Mouse (Mus musculus) heart, embryonic 13.5 days (tissue): ENCODE results near the gene Gm9844. TPM values are rescaled to one million over a fixed set of nuclear protein-coding genes. Genes with fewer than 3 reads are reported as not detected.
A peak's percentile ranks its signal among the peaks of the same experiment; 100 is the strongest.
"Not testable (repeated sequence)": the region's sequence is repeated elsewhere in the genome, so short reads cannot be mapped to it uniquely, and the experiment has no call there.

Source experiments
- ATAC-seq: fragments of 200-750 bp; cut with Nextera tagmentation; 2 replicates; pipeline ENCODE4 v1.8.0; 2017; ENCODE audit warnings: moderate TSS enrichment; ENCODE audit not compliant: insufficient number of reproducible peaks, low FRiP score, low TSS enrichment; ENCODE audit errors: extremely low read depth
- H3K27ac ChIP-seq: fragments of 300-500 bp; sonication (generic); replicated peaks from 2 replicates; pipeline ENCODE4 v1.5.1; 2015; ENCODE audit warnings: moderate library complexity, mild to moderate bottlenecking, inconsistent platforms
- H3K27me3 ChIP-seq: fragments of 300-500 bp; sonication (generic); replicated peaks from 2 replicates; pipeline ENCODE4 v1.6.1; 2015; ENCODE audit warnings: mild to moderate bottlenecking, inconsistent platforms
- H3K36me3 ChIP-seq: fragments of 300-500 bp; sonication (generic); 2 replicates; pipeline ENCODE4 v1.6.1; 2015; ENCODE audit warnings: mild to moderate bottlenecking, inconsistent platforms
- H3K4me1 ChIP-seq: fragments of 300-500 bp; sonication (generic); 2 replicates; pipeline ENCODE4 v1.6.1; 2015; ENCODE audit warnings: inconsistent platforms
- H3K4me2 ChIP-seq: fragments of 300-500 bp; sonication (generic); 2 replicates; pipeline ENCODE4 v1.6.1; 2015; ENCODE audit warnings: inconsistent platforms, mild to moderate bottlenecking, moderate library complexity
- H3K4me3 ChIP-seq: fragments of 300-500 bp; sonication (generic); 2 replicates; pipeline ENCODE4 v1.5.1; 2015; ENCODE audit warnings: moderate library complexity, mild to moderate bottlenecking, inconsistent platforms
- H3K9ac ChIP-seq: fragments of 300-500 bp; sonication (generic); 2 replicates; pipeline ENCODE4 v1.6.1; 2015; ENCODE audit warnings: inconsistent platforms, mild to moderate bottlenecking, moderate library complexity
- H3K9me3 ChIP-seq: fragments of 300-500 bp; sonication (generic); 2 replicates; pipeline ENCODE4 v1.6.1; 2016; ENCODE audit warnings: inconsistent platforms
- WGBS: fragments of 180-500 bp; shearing (Covaris S2); methylation state at CpG from one replicate; pipeline ENCODE4 v1.1.7; 2015; ENCODE audit warnings: mixed read lengths; 5-methylcytosine and 5-hydroxymethylcytosine counted together
- polyA plus RNA-seq: library from polyadenylated mRNA; unstranded; fragments of >200 nt; fragmentation: Nextera tagmentation; extraction: Ambion mirVana; gene quantifications from 2 replicates; pipeline ENCODE4 v1.2.1, GENCODE M21; 2015

Gene Gm9844
- polyA plus RNA-seq, 1 experiment from 2014 or later: 10.6 TPM

GRCm38 (mm10) chr7:24889431-24890220, 27.6 kb downstream of the Gm9844 start:
- H3K27me3 ChIP-seq: no peaks in the 10 kb centered on the region
- H3K4me3 ChIP-seq: no peak overlapping the region
- H3K4me1 ChIP-seq: peaks cover 27% of the 10 kb centered on the region
- no peaks in the 10 kb centered on the region for H3K9me3 ChIP-seq
- no peak for ATAC-seq
- peak overlapping the region; percentile 2; the same call in 1 of the 2 replicates for H3K27ac ChIP-seq
- 80% methylated on average over 6 of the region's 6 CpGs for WGBS
- H3K4me2 ChIP-seq: no peak overlapping the region
- peaks cover 64% of the 10 kb centered on the region for H3K36me3 ChIP-seq
- H3K9ac ChIP-seq: no peak overlapping the region

- H3K9me3 ChIP-seq: no peaks in the 10 kb centered on the region
- no peak for ATAC-seq
- H3K27me3 ChIP-seq: no peaks in the 10 kb centered on the region
- no peak overlapping the region for H3K4me3 ChIP-seq
- peaks cover 24% of the 10 kb centered on the region for H3K4me1 ChIP-seq
- 29% methylated on average over 10 of the region's 10 CpGs for WGBS
- no peak overlapping the region for H3K9ac ChIP-seq
- peaks cover 62% of the 10 kb centered on the region for H3K36me3 ChIP-seq
- H3K4me2 ChIP-seq: no peak overlapping the region
- peak overlapping the region; percentile 2; the same call in 1 of the 2 replicates for H3K27ac ChIP-seq
Measured at GRCm38 (mm10) chr7:24890281-24891216, 28.5 kb downstream of the Gm9844 start.

DNA sequence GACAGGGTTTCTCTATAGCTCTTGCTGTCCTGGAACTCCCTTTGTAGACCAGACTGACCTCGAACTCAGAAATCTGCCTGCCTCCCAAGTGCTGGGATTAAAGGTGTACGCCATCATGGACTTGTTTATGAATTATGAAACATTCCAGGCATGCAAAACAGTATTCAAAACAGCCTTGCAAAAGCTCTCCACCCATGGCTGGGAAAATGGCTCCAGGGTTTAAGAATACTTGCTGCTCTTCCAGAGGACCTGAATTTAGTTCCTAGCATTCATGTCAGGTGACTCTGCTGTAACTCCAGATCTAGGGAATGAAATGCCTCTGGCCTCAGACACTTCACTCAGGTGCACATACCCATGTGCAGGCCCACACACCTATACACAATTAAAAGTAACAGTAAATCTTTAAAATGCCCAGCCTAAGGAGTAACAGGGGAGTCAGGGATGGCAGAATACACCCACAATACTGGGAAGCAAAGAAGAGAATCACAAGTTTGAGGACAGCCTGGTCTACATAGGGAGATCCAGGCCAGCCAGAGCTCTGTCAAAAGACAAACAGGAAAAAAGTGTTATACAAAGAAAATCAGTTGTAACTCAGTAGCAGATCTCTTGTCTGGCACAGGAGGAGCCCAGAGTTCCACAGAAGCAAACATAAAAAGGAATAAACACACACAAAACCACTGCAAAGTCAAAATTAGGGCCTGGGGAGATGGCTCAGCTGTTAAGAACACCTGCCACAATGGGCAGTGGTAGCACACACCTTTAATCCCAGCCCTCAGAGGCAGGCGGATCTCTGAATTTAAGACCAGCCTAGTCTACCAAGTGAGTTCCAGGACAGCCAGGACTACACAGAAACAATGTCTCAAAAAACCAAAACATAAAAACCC, 29.5 kb downstream of the Gm9844 start:
- no peaks in the 10 kb centered on the region for H3K27me3 ChIP-seq
- no peak for ATAC-seq
- no peak overlapping the region for H3K9ac ChIP-seq
- 68% methylated on average over 3 of the region's 3 CpGs for WGBS
- H3K4me3 ChIP-seq: no peak overlapping the region
- no peak overlapping the region for H3K27ac ChIP-seq
- no peaks in the 10 kb centered on the region for H3K9me3 ChIP-seq
- H3K4me2 ChIP-seq: no peak overlapping the region
- peaks cover 14% of the 10 kb centered on the region for H3K4me1 ChIP-seq
- H3K36me3 ChIP-seq: peaks cover 52% of the 10 kb centered on the region

DNA sequence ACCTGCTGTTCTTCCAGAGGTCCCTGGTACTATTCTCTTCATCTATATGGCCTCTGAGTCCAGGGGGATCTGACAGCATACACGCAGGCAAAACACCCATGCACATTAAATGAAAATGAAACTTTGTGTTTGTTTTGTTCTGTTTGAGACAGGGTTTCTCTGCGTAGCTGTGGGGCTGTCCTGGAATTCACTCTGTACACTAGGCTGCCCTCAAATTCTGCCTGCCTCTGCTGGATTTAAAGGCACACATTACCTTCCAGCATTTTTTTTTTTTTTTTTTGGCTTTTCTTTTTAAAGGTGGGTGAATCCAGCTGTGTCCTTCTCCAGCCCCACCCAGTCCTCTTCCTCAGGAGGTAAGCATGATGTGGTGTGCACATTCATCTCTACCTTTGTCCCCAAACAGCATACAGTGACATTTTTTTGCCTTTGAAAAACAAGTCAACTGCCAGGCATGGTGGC, 30.1 kb downstream of the Gm9844 start:
- peaks cover 7% of the 10 kb centered on the region for H3K4me1 ChIP-seq
- peaks cover 45% of the 10 kb centered on the region for H3K36me3 ChIP-seq
- 70% methylated on average over 2 of the region's 2 CpGs for WGBS
- H3K9ac ChIP-seq: no peak overlapping the region
- no peak for ATAC-seq
- no peaks in the 10 kb centered on the region for H3K9me3 ChIP-seq
- H3K4me3 ChIP-seq: no peak overlapping the region
- H3K27ac ChIP-seq: no peak overlapping the region
- no peak overlapping the region for H3K4me2 ChIP-seq
- no peaks in the 10 kb centered on the region for H3K27me3 ChIP-seq

GRCm38 (mm10) chr7:24895749-24896148, 33.7 kb downstream of the Gm9844 start:
- H3K9me3 ChIP-seq, H3K27me3 ChIP-seq, H3K4me1 ChIP-seq, H3K4me2 ChIP-seq, H3K27ac ChIP-seq, ATAC-seq, H3K4me3 ChIP-seq, H3K9ac ChIP-seq: not testable (repeated sequence)
- H3K36me3 ChIP-seq: peaks cover 11% of the 10 kb centered on the region
- WGBS: 83% methylated on average over 2 of the region's 2 CpGs

DNA sequence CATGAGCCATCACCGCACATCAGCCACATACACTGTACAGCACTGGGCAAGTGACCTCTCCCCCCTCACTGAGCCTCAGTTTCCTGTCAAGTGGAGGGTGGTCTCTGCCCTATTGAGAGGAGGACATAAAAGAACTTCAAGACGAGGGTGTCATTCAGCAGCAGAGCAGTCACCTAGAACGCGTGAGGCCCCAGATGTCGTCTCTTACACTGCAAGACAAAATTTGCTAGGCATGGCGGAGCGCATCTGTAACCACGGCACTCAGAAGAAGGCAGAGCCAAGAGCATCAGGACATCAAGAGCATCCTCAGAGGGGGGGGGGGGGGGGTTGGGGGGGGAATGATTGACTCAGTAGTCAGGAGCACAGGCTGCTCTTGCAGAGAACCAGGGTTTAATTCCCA, 34.3 kb downstream of the Gm9844 start:
- 81% methylated on average over 8 of the region's 8 CpGs for WGBS
- H3K4me1 ChIP-seq: no peaks in the 10 kb centered on the region
- H3K9ac ChIP-seq: no peak overlapping the region
- ATAC-seq: no peak
- H3K27ac ChIP-seq: no peak overlapping the region
- peaks cover 6% of the 10 kb centered on the region for H3K36me3 ChIP-seq
- no peaks in the 10 kb centered on the region for H3K9me3 ChIP-seq
- H3K4me3 ChIP-seq: no peak overlapping the region
- no peaks in the 10 kb centered on the region for H3K27me3 ChIP-seq
- H3K4me2 ChIP-seq: no peak overlapping the region

DNA sequence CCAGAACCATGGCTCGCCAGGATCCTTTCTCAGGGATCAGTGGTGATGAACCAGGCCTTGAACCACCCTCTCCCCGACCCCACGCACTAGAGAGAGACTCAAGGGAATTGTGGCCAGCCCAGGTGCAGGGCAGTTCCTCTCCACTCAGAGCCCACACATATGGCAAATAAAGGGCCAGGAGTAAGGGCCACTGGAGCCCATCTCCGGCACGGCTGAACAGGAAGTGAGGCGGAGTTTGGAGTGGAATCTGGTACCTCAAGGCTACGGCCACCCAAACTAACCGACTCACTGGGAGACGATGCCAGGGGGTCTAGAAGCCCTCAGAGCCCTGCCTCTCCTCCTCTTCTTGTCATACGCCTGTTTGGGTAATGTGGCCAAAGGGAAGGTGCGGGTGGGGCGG, 35.2 kb downstream of the Gm9844 start, which contains the start of gene Cd79a:
TSS of gene Cd79a (plus strand) at position 158 of the 400 bp plus-strand sequence.
- no peak within 1 kb of the TSS for H3K9ac ChIP-seq
- H3K27me3 ChIP-seq: no peaks in the 10 kb centered on the region
- H3K4me2 ChIP-seq: no peak within 1 kb of the TSS
- 63% methylated on average over 12 of the region's 12 CpGs for WGBS
- H3K27ac ChIP-seq: no peak within 1 kb of the TSS
- H3K4me1 ChIP-seq: peaks cover 6% of the 10 kb centered on the region
- 0 out of 2 replicates have a peak, but pooled peaks cover 3% of the 10 kb centered on the region for H3K36me3 ChIP-seq
- H3K4me3 ChIP-seq: no peak within 1 kb of the TSS
- no peaks in the 10 kb centered on the region for H3K9me3 ChIP-seq
- ATAC-seq: no peak

DNA sequence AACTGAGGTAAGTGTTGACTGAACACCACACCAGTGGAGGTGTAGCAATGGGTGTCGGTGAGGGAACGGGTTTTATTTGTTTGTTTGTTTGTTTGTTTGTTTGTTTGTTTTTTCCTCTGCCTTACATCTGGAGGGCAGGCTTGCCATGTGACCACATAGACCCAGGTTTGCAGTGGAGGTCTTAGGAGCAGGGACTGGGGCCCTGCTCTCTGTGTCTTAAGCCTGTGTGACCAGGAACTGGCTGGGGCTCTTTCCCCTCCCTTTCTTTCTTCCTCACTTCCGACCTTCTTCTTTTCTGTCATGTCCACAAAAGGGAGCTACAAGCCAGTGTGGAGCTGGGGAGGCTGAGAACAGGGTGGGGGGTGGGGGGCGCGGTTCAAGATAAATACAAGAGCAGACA, 35.9 kb downstream of the Gm9844 start:
- H3K9me3 ChIP-seq: no peaks in the 10 kb centered on the region
- no peak overlapping the region for H3K27ac ChIP-seq
- no peak overlapping the region for H3K4me3 ChIP-seq
- no peak for ATAC-seq
- H3K36me3 ChIP-seq: no peaks in the 10 kb centered on the region
- whole genome bisulfite sequencing: 68% methylated on average over 5 of the region's 5 CpGs
- peaks cover 11% of the 10 kb centered on the region for H3K4me1 ChIP-seq
- H3K4me2 ChIP-seq: no peak overlapping the region
- H3K9ac ChIP-seq: no peak overlapping the region
- no peaks in the 10 kb centered on the region for H3K27me3 ChIP-seq

GRCm38 (mm10) chr7:24901114-24901513, 39.1 kb downstream of the Gm9844 start:
- 67% methylated on average over 6 of the region's 6 CpGs for WGBS
- peaks cover 30% of the 10 kb centered on the region for H3K4me1 ChIP-seq
- no peak overlapping the region for H3K4me3 ChIP-seq
- no peak overlapping the region for H3K9ac ChIP-seq
- no peaks in the 10 kb centered on the region for H3K9me3 ChIP-seq
- H3K36me3 ChIP-seq: no peaks in the 10 kb centered on the region
- no peak for ATAC-seq
- no peak overlapping the region for H3K4me2 ChIP-seq
- no peaks in the 10 kb centered on the region for H3K27me3 ChIP-seq
- H3K27ac ChIP-seq: no peak overlapping the region

GRCm38 (mm10) chr7:24901842-24902241, 39.8 kb downstream of the Gm9844 start:
- H3K4me3 ChIP-seq: peak overlapping the region; percentile 84
- peak overlapping the region; percentile 93 for H3K9ac ChIP-seq
- no peaks in the 10 kb centered on the region for H3K36me3 ChIP-seq
- H3K4me1 ChIP-seq: peaks cover 38% of the 10 kb centered on the region
- H3K27me3 ChIP-seq: no peaks in the 10 kb centered on the region
- WGBS: 56% methylated on average over 1 of the region's 1 CpGs
- H3K9me3 ChIP-seq: no peaks in the 10 kb centered on the region
- no peak for ATAC-seq
- H3K27ac ChIP-seq: peak overlapping the region; percentile 92
- peak overlapping the region; percentile 81 for H3K4me2 ChIP-seq
